Mouse (Mus musculus) lung, postnatal 10 days (tissue): Measurements from ENCODE around the gene Cpt1b.

ENCODE experiments used
- DNase-seq: peaks from one replicate; pipeline ENCODE4 v3.0.0; 2021

Cpt1b gene

DNA sequence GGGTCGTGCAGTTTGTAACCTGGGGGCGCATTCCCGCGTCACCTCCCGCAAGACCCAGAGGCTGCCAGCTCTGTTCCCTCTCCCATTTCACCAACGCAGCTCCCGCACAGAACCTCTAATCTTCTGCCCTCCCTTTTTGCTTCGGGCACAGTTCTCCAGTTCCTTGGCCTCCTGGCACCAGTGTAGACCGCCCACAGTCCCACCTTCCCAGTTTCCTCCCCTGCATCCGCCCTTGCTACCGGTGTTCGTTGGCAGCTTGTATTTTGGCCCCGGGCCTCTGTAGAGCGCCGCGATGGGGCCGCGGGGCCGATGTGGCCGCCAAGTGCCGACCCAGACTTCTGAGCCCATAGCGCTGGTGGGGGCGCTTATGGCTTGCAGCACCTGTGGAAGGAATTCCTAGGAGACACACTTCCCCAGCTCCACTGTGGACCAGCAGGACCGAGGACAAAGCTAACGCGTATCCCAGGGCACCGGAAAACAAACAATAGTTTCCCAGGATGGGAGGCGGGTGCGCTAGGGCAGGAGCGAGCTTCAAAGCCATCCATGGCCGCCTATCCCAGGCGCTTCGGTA is 46.7 kb downstream of the Cpt1b start, which contains the start of gene Odf3b:
Odf3b (minus strand) TSS at position 452 of the 571 bp plus-strand sequence.
- DNase-seq: peak; percentile 50

DNA sequence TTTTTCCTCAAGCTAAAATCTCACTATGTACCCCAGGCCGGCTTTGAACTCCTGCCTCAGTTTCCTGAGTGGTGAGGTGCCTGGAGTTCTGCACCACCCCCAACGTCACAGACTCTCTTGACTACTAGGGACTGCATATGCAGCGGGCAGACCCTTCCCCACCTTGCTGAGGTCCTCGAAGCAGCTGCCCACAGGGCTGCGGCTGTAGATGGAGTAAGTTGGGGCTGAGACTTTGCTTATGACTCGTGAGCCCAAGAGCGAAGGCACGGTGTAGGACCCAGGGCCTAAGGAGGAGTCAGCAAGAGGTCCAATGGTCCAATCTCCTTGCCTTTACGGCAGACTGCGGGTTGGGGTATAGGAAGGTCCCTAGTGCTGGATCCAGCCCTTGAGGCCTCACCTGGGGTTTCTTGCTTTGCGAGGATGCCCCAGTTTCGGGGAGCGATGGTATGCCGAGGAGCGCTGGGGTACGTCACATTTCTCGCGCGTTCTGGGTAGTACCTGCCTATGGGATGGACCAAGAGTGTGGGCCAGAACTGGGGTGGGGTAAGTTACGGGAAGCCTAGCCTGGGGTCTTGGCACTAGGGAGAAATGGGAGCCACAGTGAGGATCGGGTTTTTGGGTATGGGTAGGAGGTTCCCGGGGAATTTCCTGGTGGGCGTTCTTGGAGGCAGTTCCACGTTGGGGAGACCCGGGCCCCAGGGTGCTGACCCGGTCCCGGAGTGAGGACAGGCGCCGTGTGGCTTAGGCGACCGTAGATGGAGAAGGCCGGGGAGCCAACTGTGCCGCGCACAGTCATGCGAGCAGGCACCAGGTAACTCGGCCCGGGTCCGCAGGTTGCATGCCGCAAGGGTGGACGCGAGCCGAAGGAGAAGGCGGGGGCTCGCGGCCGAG is 47.5 kb downstream of the Cpt1b start:
- no peak for DNase-seq

DNA sequence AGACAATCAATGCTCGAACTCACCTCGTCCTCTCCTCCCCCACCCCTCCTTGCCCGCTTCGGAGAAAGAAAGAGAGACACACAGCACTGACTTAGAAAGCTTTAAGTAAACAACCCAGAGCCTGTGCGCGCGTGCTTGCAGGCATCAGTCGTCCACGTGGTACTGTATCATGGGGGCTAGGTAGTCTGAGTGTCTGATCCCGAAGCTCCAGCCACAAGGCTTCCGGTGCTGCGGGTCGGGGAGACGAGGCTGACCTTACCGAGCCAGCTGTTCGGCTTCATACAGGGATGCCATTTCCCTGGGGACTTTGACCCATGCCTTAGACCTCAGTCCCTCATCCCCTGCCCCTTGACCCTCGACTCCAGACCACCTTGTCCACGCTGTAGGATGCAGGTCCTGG is 48.3 kb downstream of the Cpt1b start:
- no peak for DNase-seq

DNA sequence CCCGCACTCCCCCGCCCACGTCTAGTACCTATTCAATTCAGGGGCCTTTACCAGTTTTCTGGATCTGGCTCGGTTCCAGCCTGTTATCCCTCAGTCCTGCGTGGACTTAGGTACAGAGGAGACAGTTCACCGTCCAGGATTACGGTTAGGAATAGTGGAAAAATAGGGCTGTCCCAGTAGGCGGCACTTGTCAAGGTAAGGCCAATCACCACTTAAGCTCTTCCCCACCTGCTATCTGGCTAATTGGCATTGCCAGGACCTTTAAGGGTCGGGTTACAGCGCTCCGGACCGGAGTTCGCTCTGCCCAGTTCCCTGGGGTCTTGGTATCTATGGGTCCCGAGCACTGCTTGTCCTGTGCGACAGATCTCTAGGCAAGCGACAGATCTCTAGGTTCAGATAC is 48.7 kb downstream of the Cpt1b start, which contains the start of gene Tymp:
Tymp (minus strand) TSS at position 83 of the 400 bp plus-strand sequence.
- no peak for DNase-seq

DNA sequence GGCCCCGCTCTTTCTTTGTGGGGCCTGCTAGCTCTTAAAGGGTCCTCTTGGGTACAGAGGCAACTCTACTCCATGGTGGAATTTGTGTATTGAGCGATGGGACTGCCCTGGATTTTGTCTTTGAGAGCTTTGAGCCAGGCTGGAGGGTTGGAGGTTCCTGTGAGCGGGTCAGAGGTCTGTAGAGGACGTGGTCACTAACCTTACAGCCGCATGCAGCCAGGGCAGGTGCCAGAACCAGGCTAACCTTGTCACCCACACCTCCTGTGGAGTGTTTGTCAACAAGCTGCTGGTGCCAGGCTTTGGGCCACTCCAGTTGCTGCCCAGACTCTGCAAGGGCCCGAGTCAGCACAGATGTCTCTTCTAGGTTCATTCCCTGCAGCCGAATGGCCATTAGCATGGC is 49.6 kb downstream of the Cpt1b start:
- no peak for DNase-seq

DNA sequence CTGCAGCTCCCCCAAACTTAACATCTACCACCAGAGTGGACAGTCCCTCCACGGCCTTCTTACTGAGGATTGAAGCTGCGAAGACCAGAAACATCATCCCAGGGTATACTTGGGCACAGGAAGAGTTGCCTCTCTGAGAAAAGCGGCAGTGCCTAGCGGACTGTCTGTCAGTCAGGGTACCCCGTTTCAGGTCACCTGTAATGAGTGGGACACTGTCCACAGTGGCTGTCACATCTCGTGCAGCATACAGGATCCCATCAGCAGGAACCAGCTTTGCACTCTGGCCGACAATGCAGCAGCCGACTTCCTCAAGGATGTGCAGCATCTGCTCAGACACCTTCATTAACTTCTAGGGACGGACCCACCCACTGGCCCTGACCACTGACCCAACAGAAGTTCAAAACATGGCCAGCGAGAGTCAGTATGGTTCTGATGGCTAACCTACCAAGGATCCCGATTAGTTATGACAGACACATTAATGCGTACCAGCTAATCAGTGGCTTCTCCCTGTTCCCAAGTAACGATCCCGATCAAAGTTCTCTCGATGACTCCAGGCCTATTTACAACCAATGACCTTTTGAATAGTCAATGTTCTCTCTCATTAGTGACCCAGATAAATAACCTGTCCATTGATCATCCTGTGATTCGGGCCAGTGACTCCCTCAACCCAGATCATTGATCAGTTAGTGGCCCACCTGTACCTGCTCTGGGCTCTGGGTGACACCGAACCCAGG is 50.7 kb downstream of the Cpt1b start:
- DNase-seq: no peak

DNA sequence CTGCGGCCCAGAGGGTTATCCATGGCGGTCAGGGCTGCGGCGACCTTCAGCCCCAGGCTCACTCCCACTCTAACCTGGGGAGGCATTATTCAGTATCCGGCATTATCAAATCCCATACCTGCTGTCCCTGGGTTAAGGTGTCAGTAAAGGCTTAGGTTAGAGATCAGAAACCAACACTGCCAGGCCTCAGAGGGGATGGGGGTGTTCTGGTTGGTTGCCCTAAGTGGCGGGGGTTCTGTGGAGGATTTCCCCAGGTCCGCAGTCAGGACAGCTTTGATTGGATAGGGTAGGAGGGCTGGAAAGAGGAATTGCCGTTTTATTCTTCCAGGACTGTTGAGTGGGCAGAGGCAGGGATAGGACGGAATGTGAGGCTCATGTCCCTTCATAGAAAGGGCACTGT is 51.3 kb downstream of the Cpt1b start:
- no peak for DNase-seq

DNA sequence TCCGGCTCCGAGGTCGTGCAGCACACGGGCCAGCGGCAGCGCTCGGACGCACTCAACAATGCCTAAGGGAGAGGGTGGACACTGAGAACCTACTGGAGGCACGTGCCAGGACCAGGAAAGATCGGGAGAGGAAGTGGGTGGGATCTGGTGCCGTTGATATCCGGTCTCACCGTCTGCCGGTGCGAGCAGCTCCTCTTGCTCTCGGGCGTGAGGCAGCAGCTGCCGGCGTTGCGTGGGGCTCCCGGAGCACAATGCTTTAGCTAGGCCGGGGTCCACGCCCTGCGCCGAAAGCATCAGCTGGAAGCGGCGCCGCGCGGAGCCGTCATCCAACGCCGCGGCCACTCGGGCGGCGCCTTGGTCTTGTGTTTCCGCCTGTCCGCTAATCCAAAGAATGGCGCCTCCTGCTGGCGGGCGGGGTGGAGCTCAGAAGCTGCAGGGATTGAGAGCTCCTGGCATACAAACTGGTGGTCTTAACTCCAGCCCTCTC is 51.9 kb downstream of the Cpt1b start, which contains the start of gene Sco2:
Sco2 (minus strand) TSS at position 85 of the 487 bp plus-strand sequence.
- peak; percentile 96 for DNase-seq

DNA sequence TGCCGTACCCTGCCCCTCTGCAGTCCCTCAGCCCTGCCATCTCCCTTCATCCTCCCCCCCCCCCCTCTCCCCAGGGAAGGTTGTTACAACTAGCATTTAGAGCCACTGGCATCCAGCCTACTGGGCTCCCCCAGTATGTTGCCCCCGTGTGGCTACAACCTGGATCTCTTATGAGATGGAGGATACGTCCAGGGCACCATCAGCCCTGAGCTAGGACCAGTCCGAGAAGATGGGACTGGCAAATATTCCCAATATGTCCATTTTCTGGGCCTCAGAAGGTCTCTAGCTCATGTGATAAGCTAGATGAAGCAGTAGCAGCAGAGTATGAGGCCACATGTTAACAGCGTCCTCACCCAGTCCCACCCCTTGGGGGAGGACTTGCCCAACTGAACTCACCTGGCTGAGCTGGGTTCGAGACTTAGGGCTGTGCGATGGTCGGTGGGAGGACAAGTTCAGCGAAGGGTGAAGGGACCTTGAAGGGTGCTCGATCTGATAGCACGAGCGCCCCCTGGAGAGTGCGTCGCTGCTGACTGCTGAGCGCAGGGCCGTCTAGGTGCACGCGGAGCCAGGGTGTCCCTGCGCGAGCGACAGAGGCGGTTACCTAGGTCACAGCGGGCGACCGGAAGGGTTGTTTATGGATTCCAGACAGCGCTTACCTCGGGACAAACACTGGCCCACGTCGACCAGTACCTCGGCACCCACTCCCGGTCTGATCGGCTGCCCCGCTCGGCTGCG is 52.5 kb downstream of the Cpt1b start:
- DNase-seq: peak; percentile 92

DNA sequence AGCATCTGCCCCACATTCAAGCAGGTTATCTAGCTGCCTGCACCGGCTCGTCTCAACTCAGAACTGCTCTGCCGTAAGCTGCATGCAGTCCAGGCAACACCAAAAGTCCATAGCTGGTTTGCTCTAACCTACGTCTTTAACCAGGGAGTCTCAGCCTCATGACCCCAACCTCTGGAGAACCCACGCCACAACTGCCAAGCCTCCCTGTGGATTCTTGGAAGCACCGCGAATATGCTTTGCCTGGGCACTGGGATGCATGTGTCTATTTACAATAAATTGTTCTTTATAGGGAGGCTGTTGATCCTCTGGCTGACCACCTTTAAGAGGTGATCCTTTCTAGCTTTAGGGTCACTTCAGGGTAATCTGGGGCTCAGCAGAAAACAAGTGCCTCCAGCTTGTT is 53.1 kb downstream of the Cpt1b start:
- DNase-seq: no peak

DNA sequence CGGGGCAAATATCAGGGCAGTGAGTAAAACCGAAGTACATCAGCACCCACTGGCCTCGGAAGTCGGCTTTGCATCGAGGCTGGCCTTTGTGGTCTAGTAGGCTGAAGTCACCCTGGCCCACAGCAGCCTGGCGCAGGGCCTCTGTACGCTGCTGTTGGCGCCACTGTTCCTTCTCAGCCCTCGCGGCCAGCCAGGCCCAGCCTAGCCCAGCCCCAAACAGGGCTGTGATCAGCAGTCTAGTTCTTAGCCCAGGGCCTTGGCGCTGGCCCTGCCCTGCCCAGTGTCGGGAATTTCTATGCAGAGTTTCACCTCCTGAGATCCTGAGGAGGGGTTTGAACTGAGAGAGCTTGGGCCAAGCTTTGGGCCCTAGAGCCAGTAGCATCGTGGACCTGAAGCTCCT is 53.6 kb downstream of the Cpt1b start:
- no peak for DNase-seq
